Mouse (Mus musculus) lung, embryonic 14.5 days (tissue): Measurements from ENCODE around the gene Bdp1. TPM values are rescaled to one million over a fixed set of nuclear protein-coding genes. Genes with fewer than 3 reads are reported as not detected.

Source experiments
- ATAC-seq: fragments of 200-750 bp; cut with Nextera tagmentation; 2 replicates; pipeline ENCODE4 v1.8.0; 2017; ENCODE audit warnings: mild to moderate bottlenecking, moderate TSS enrichment, moderate library complexity; ENCODE audit not compliant: insufficient read depth
- DNase-seq: peaks from one replicate; pipeline ENCODE4 v3.0.0-alpha.2; 2015
- H3K27ac ChIP-seq: fragments of 300-500 bp; sonication (generic); 2 replicates; pipeline ENCODE4 v1.5.1; 2014; ENCODE audit warnings: low read depth, mild to moderate bottlenecking, moderate library complexity
- H3K27me3 ChIP-seq: fragments of 300-500 bp; sonication (generic); 2 replicates; pipeline ENCODE4 v1.6.1; 2014; ENCODE audit warnings: low read length, control low read depth; ENCODE audit not compliant: insufficient read depth
- H3K36me3 ChIP-seq: fragments of 300-500 bp; sonication (generic); 2 replicates; pipeline ENCODE4 v1.6.1; 2014; ENCODE audit warnings: control low read depth; ENCODE audit not compliant: insufficient read depth
- H3K4me1 ChIP-seq: fragments of 300-500 bp; sonication (generic); 2 replicates; pipeline ENCODE4 v1.6.1; 2014; ENCODE audit warnings: antibody characterized with exemption, control low read depth; ENCODE audit not compliant: insufficient read depth
- H3K4me2 ChIP-seq: fragments of 300-500 bp; sonication (generic); 2 replicates; pipeline ENCODE4 v1.6.1; 2014; ENCODE audit warnings: mild to moderate bottlenecking
- H3K4me3 ChIP-seq: fragments of 300-500 bp; sonication (generic); 2 replicates; pipeline ENCODE4 v1.5.1; 2014; ENCODE audit warnings: low read depth, low read length
- H3K9ac ChIP-seq: fragments of 300-500 bp; sonication (generic); 2 replicates; pipeline ENCODE4 v1.6.1; 2014
- H3K9me3 ChIP-seq: fragments of 300-500 bp; sonication (generic); 2 replicates; pipeline ENCODE4 v1.6.1; 2016; ENCODE audit warnings: low read depth, low read length, control low read depth
- CTCF ChIP-seq: IDR thresholded peaks from 2 replicates; pipeline ENCODE4 v1.5.1; 2016; ENCODE audit warnings: antibody characterized with exemption, low read depth
- WGBS: fragments of 180-500 bp; shearing (Covaris S2); extraction: QIAGEN DNeasy Blood & Tissue Kit; methylation state at CpG from one replicate; pipeline ENCODE4 v1.1.7; 2014; 5-methylcytosine and 5-hydroxymethylcytosine counted together
- polyA plus RNA-seq: library from polyadenylated mRNA; unstranded; fragments of >200 nt; fragmentation: Nextera tagmentation; extraction: Ambion mirVana; gene quantifications from 2 replicates; pipeline ENCODE4 v1.2.1, GENCODE M21; 2014

Bdp1 gene
- polyA plus RNA-seq, 1 experiment from 2014 or later = 27.7 TPM

DNA sequence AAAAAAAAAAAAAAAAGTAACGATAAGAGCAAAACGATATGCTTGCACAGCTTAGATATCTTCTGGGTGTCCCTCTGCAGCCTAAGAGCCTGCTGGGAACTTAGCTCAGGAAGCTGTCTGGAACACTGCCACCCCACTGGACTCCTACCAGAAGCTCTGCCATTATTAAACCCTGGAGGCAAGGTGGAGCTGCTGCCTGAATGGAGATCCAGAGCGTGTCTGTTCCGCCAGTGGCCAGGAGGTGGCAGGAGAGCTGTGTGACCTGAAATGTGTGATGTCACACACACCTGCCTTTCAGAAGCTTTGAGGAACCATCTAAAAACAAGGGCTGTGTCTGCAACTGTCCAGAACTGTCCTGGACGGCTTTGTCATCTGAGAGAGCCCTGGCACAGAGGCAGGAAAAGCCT lies 102.1 kb downstream of the Bdp1 start:
- ATAC-seq = peak; percentile 73
- Histone ChIP-seq H3K9ac (no peak overlapping the region), H3K36me3 (no peaks in the 10 kb centered on the region), H3K4me3 (no peak overlapping the region), H3K4me2 (no peak overlapping the region), H3K9me3 (no peaks in the 10 kb centered on the region), H3K4me1 (no peaks in the 10 kb centered on the region), H3K27me3 (no peaks in the 10 kb centered on the region), H3K27ac (no peak overlapping the region)
- DNase-seq = peak; percentile 85
- TF ChIP-seq CTCF = peak; percentile 84
- 33% methylated on average over 5 of the region's 5 CpGs for WGBS

DNA sequence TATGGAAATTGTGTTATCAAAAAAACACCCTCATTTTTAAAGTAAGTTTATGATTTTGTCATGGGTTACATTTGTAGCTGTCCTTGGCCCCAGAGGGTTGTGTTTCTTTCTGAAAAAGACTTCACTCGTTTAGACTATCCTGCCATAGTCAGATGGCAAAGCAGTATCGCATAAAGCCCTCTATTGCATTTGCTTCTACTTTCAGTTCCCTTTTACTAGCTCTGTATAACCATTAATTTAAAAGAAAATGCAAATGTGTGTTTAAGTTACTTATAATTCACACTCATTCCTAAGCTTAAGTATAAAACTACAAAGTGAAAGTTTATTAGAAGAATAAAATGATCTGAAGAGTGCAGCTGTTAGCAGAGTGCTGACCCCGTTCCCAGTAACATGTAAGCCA lies 104.8 kb downstream of the Bdp1 start:
- DNase-seq = no peak
- no peak for TF ChIP-seq CTCF
- WGBS = 81% methylated on average over 3 of the region's 3 CpGs
- no peaks in the 10 kb centered on the region for H3K36me3 ChIP-seq
- H3K4me3 ChIP-seq = no peak overlapping the region
- H3K4me2 ChIP-seq = no peak overlapping the region
- no peaks in the 10 kb centered on the region for H3K4me1 ChIP-seq
- H3K27me3 ChIP-seq = no peaks in the 10 kb centered on the region
- H3K9me3 ChIP-seq = no peaks in the 10 kb centered on the region
- no peak overlapping the region for H3K9ac ChIP-seq
- H3K27ac ChIP-seq = no peak overlapping the region
- ATAC-seq = no peak

DNA sequence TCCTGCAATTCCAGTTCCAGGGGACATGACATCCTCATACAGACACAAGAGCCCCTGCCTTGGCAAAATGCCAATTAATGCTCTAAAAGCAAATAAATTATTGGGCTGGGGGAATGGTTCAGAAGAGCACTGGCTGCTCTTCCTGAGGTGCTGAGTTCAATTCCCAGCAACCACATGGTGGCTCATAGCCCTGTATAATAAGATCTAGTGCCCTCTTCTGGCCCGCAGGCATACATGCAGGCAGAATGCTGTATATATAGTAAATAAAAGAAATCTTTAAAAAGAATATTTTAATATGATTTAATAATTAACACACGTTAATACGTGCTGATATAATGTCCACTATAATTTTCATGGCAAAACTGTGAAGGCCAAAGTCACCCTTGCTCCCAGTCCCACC lies 105.8 kb downstream of the Bdp1 start:
- TF ChIP-seq CTCF = peak; percentile 25; the same call in 1 of the 2 replicates
- DNase-seq (peak; percentile 39), ATAC-seq (no peak)
- Histone ChIP-seq H3K9me3 (no peaks in the 10 kb centered on the region), H3K9ac (no peak overlapping the region), H3K36me3 (no peaks in the 10 kb centered on the region), H3K4me3 (no peak overlapping the region), H3K27me3 (no peaks in the 10 kb centered on the region), H3K4me1 (no peaks in the 10 kb centered on the region), H3K27ac (no peak overlapping the region), H3K4me2 (no peak overlapping the region)
- WGBS = 84% methylated on average over 3 of the region's 3 CpGs

DNA sequence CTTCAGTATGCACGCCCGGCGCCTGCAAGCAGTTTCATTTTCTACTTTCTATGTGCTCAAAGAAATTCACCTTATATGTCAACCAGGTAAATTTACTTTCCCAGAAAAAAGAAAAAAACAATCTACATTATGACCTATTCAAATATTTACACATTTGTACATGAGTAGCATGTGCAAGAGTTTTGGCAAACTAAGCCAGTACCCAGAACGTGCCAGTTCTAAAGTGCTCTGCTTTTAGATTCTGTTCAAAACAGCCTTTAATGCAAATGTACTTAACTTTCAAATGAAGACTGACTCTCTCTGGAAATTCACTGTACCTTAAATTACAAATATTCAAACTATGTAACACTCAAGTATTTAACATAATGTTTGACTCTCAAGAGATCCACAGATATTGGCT lies 114.3 kb downstream of the Bdp1 start:
- Histone ChIP-seq H3K4me3 (no peak overlapping the region), H3K4me2 (no peak overlapping the region), H3K4me1 (no peaks in the 10 kb centered on the region), H3K27ac (no peak overlapping the region), H3K36me3 (peaks cover 32% of the 10 kb centered on the region; the same call in 1 of the 2 replicates), H3K27me3 (no peaks in the 10 kb centered on the region), H3K9me3 (no peaks in the 10 kb centered on the region), H3K9ac (no peak overlapping the region)
- no peak for ATAC-seq
- TF ChIP-seq CTCF = no peak
- 78% methylated on average over 4 of the region's 4 CpGs for WGBS
- peak; percentile 3 for DNase-seq

DNA sequence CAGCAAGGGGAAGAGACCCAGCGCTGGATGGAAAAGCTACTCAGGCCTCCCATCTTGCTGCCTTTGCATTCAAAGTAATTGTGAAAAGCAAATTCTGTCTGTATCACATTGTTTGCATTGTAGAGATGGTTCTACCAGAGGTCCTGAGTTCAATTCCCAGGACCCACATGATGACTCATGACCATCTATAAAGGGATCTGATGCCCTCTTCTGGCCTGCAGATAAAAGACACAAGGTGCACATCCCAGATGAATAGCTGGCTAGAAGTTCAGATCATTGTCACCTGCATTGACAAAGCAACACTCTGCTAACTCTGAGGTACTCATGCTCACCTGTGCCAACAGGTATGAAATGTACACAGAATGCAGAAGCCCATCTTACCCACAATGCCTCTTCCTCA lies 120.5 kb downstream of the Bdp1 start:
- ATAC-seq = no peak

DNA sequence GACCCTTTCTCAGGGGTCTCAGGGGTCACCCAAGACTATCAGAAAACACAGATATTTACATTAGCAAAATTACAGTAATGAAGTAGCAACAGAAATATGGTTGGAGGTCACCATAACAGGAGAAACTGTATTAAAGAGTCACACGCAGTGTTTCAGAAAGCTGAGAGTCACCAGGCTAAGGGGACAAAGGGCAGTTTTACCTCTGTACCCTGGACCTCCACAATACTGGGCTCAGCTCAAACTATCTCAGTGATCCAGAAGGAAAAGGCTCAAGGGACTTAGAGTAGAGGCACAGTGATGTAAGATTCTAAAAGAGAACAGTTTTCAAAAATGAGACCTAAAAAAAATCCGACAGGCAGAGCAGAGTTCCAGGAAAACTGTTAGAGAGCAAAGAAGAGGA lies 124.5 kb downstream of the Bdp1 start:
- 44% methylated on average over 2 of the region's 2 CpGs for WGBS
- no peaks in the 10 kb centered on the region for H3K9me3 ChIP-seq
- peaks cover 14% of the 10 kb centered on the region; the same call in 1 of the 2 replicates for H3K36me3 ChIP-seq
- H3K4me3 ChIP-seq = no peak overlapping the region
- ATAC-seq (no peak), DNase-seq (no peak)
- no peak overlapping the region for H3K4me2 ChIP-seq
- H3K27me3 ChIP-seq = no peaks in the 10 kb centered on the region
- no peak overlapping the region for H3K27ac ChIP-seq
- no peak for TF ChIP-seq CTCF
- no peaks in the 10 kb centered on the region for H3K4me1 ChIP-seq
- H3K9ac ChIP-seq = no peak overlapping the region

More for the DNA sequence above, 120.5 kb downstream of the Bdp1 start:
- H3K4me1 ChIP-seq = no peaks in the 10 kb centered on the region
- no peaks in the 10 kb centered on the region for H3K9me3 ChIP-seq
- no peak overlapping the region for H3K4me3 ChIP-seq
- no peak overlapping the region for H3K9ac ChIP-seq
- no peaks in the 10 kb centered on the region for H3K27me3 ChIP-seq
- no peak for TF ChIP-seq CTCF
- 96% methylated on average over 1 of the region's 1 CpGs for WGBS
- H3K4me2 ChIP-seq = no peak overlapping the region
- no peak overlapping the region for H3K27ac ChIP-seq
- no peak for DNase-seq
- H3K36me3 ChIP-seq = 0 out of 2 replicates have a peak, but pooled peaks cover 22% of the 10 kb centered on the region

DNA sequence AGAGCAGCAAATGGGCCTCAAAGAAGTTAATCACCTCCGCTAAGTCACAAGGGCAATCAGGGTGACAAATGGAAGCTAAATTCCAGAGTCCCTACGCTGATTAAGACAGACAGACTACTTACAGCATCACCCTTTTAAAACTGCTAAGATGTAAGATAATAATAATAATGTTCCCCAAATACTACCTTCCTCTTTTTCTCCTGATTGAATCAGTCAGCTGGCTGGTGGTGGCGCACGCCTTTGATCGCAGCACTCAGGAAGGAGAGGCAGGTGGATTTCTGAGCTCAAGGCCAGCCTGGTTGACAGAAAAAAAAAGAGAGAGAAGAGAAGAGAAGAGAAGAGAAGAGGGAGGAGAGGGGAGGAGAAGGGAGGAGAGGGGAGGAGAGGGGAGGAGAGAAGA lies 133.8 kb downstream of the Bdp1 start:
- H3K36me3 ChIP-seq = peaks cover 31% of the 10 kb centered on the region
- H3K4me3 ChIP-seq = no peak overlapping the region
- no peak overlapping the region for H3K27ac ChIP-seq
- H3K4me1 ChIP-seq = no peaks in the 10 kb centered on the region
- no peak for DNase-seq
- ATAC-seq = no peak
- no peak for TF ChIP-seq CTCF
- no peaks in the 10 kb centered on the region for H3K27me3 ChIP-seq
- no peak overlapping the region for H3K9ac ChIP-seq
- no peak overlapping the region for H3K4me2 ChIP-seq
- H3K9me3 ChIP-seq = no peaks in the 10 kb centered on the region
- WGBS = 93% methylated on average over 5 of the region's 5 CpGs

Other genes starting within 250 kb of the Bdp1 start
- gene Cartpt, start 203.0 kb downstream of the Bdp1 start, polyA plus RNA-seq = 0.33 and 0.47 TPM in 2 replicates
- gene Mccc2, start 88.4 kb downstream of the Bdp1 start, polyA plus RNA-seq = 44.6 and 46.9 TPM in 2 replicates
- gene Serf1, start 3.9 kb upstream of the Bdp1 start, polyA plus RNA-seq = 134 and 142 TPM in 2 replicates
- gene Smn1, start 20.8 kb upstream of the Bdp1 start, polyA plus RNA-seq = 61.4 and 63.6 TPM in 2 replicates
- gene Naip2, start 98.0 kb upstream of the Bdp1 start, polyA plus RNA-seq = 0.43 and 0.62 TPM in 2 replicates
- gene Naip5, start 142.3 kb upstream of the Bdp1 start, polyA plus RNA-seq = 0.28 TPM in 2 replicates
- gene Naip6, start 213.6 kb upstream of the Bdp1 start, polyA plus RNA-seq = 0.11 and 0.18 TPM in 2 replicates